Mouse (Mus musculus) embryonic fibroblast, embryonic 13.5 days (primary cell): ENCODE measurements around the gene Gm21981. TPM values are rescaled to one million over a fixed set of nuclear protein-coding genes. Genes with fewer than 3 reads are reported as not detected.
A peak's percentile ranks its signal among the peaks of the same experiment; 100 is the strongest.

Experiments used
- H3K27ac ChIP-seq: 2 replicates; pipeline ENCODE4 v1.5.1; 2012; ENCODE audit warnings: low read length, control low read depth, inconsistent platforms; ENCODE audit not compliant: insufficient read depth
- H3K4me1 ChIP-seq: 2 replicates; pipeline ENCODE4 v1.6.1; 2011; ENCODE audit warnings: low read length; ENCODE audit not compliant: control insufficient read depth, insufficient read depth
- H3K4me3 ChIP-seq: 2 replicates; pipeline ENCODE4 v1.5.1; 2011; ENCODE audit warnings: mild to moderate bottlenecking, control low read depth, low read length; ENCODE audit not compliant: insufficient read depth
- CTCF ChIP-seq: IDR thresholded peaks from 2 replicates; pipeline ENCODE4 v1.5.1; 2011; ENCODE audit warnings: mild to moderate bottlenecking, control low read depth, low read length, moderate library complexity, borderline replicate concordance; ENCODE audit not compliant: insufficient read depth
- POLR2A ChIP-seq: IDR thresholded peaks from 2 replicates; pipeline ENCODE4 v1.6.1; 2011; ENCODE audit warnings: low read depth, mild to moderate bottlenecking, control low read depth, low read length, moderate library complexity
- polyA plus RNA-seq: library from polyadenylated mRNA; stranded (reverse); fragments of >200 nt; gene quantifications from 2 replicates; pipeline ENCODE4 v1.2.4, GENCODE M21; 2011; ENCODE audit warnings: low read depth; ENCODE audit not compliant: missing spikeins, insufficient read length

The Gm21981 gene
- polyA plus RNA-seq, 1 experiment = 3.0 TPM

DNA sequence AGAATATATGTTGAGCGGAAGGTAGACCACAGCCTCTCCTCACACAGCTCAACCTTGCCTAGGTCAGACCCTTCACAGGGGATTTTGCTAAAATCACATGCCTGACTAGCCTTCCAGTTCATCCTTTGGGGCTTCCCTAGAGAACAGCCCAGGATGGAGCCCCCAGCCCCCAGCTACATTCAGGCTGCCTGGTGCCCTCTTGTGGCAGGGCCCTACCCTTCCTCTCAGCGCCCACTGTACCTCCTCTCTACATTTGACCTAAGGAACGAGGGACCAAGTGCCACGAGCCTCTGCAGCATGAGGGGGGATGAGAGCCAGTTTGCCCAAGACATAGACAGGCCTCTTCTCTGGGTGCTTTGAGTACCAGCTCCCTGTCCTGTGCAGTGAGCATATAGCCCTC, 10.4 kb upstream of the Gm21981 start:
- Histone ChIP-seq H3K4me1 (no peaks in the 10 kb centered on the region; the same call in 1 of the 2 replicates), H3K27ac (no peak overlapping the region), H3K4me3 (no peak overlapping the region)
- TF ChIP-seq CTCF (no peak), POLR2A (no peak)

GRCm38 (mm10) chr17:47703556-47703955, 9.3 kb upstream of the Gm21981 start:
- TF ChIP-seq CTCF (no peak), POLR2A (no peak)
- no peaks in the 10 kb centered on the region; the same call in 1 of the 2 replicates for H3K4me1 ChIP-seq
- H3K4me3 ChIP-seq = no peak overlapping the region
- H3K27ac ChIP-seq = no peak overlapping the region

- Histone ChIP-seq H3K4me1 (no peaks in the 10 kb centered on the region; the same call in 1 of the 2 replicates), H3K4me3 (no peak overlapping the region), H3K27ac (no peak overlapping the region)
- TF ChIP-seq CTCF = no peak
- no peak for TF ChIP-seq POLR2A
Measured at GRCm38 (mm10) chr17:47702548-47703345, 8.5 kb upstream of the Gm21981 start.

GRCm38 (mm10) chr17:47701793-47702192, 7.5 kb upstream of the Gm21981 start:
- TF ChIP-seq CTCF = no peak
- no peak for TF ChIP-seq POLR2A

GRCm38 (mm10) chr17:47699055-47699454, 4.8 kb upstream of the Gm21981 start:
- Histone ChIP-seq H3K4me1 (peaks cover 4% of the 10 kb centered on the region), H3K4me3 (no peak overlapping the region), H3K27ac (no peak overlapping the region)
- no peak for TF ChIP-seq CTCF
- TF ChIP-seq POLR2A = no peak

More at GRCm38 (mm10) chr17:47701793-47702192, 7.5 kb upstream of the Gm21981 start:
- Histone ChIP-seq H3K4me3 (no peak overlapping the region), H3K4me1 (no peaks in the 10 kb centered on the region; the same call in 1 of the 2 replicates), H3K27ac (no peak overlapping the region)

DNA sequence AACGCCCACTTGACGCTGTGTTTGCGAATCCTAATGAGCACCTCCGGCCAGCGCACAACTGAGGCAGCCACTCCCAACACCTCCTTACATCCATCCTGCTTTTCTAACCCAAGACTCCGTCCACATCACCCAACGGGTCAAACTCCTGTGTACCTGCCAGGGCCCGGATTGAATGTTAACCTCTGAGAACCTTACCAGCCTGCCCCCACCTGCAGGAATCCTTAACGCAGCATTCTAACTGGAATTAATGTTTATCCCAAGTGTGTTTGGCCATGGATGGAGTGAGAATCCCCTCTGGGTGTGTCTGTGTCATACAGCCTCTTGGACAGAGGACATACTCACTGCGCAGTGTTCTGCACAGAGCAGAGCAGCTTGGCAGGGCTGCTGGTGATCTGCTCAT, 3.9 kb upstream of the Gm21981 start:
- TF ChIP-seq CTCF = no peak
- TF ChIP-seq POLR2A = no peak
- Histone ChIP-seq H3K4me3 (no peak overlapping the region), H3K27ac (no peak overlapping the region), H3K4me1 (peaks cover 8% of the 10 kb centered on the region)

GRCm38 (mm10) chr17:47695337-47695710, 1.1 kb upstream of the Gm21981 start:
- TF ChIP-seq POLR2A (no peak), CTCF (no peak)
- Histone ChIP-seq H3K4me1 (peaks cover 8% of the 10 kb centered on the region), H3K4me3 (peak overlapping the region; percentile 68), H3K27ac (no peak overlapping the region)

DNA sequence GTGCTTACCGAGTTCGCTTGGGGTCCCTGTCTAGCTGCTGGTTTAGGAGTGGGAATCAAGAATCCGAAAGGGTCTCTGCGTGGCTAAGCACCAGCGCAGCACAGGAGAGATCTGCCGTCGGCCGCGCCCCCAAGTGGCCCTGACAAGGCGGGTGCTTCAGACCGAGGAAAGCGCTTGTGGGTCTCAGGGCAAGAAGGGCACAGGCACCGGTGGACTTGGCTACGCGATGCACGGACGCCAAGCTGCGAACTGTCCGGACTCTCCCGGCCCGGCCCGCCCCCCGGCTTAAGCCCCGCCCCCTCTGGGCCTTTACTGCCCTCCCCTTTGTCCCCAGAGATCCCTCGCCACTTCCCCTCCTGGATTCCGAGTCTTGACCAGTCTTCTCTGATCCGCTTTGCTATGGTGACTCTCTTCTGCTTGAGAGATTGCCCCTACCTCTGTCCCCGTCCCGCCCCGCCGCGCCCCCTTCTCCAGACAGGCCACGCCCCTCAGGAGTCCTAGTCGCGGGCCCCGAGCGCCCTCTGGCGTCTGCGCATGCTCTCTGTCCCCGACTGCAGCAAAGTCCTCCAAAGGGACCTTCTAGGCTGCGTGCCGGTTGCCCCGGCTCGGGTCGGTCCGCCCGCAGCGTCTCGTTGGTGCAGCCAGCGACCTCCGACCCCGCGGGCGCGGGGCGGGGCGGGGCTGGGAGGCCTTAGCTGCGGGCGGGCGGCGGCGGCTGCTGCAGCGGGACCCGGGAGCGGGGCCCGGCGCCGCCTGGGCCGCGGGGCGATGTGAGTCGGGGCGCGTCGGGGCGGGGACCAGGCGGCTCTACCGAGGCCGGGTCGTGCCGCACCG, 465 bp upstream of the Gm21981 start, which contains the start of gene Prickle4:
Gene Prickle4, minus strand, starts transcription at position 234 of the 834 bp plus-strand sequence.
- H3K4me1 ChIP-seq = peaks cover 8% of the 10 kb centered on the region
- H3K4me3 ChIP-seq = peak within 1 kb of the TSS; percentile 68
- H3K27ac ChIP-seq = no peak within 1 kb of the TSS
- TF ChIP-seq POLR2A (peak; percentile 50; the same call in 1 of the 2 replicates), CTCF (peak; percentile 70)

GRCm38 (mm10) chr17:47693671-47694441, 399 bp downstream of the Gm21981 start:
- Histone ChIP-seq H3K4me3 (peak overlapping the region; percentile 68), H3K4me1 (peaks cover 8% of the 10 kb centered on the region), H3K27ac (no peak overlapping the region)
- TF ChIP-seq CTCF (no peak), POLR2A (no peak)
